Mouse (Mus musculus) hematopoietic multipotent progenitor cell, adult 10-12 weeks (in vitro differentiated cells): ENCODE results near the gene Coq5. TPM values are rescaled to one million over a fixed set of nuclear protein-coding genes. Genes with fewer than 3 reads are reported as not detected.

Experiments
- polyA plus RNA-seq: library from polyadenylated mRNA; stranded (reverse); fragments of >175 nt; gene quantifications from 2 replicates; pipeline ENCODE4 v1.2.3, GENCODE M21; 2012; ENCODE audit warnings: low replicate concordance

The Coq5 gene
- 10.7 and 17.7 TPM in 2 replicates for polyA plus RNA-seq

DNA sequence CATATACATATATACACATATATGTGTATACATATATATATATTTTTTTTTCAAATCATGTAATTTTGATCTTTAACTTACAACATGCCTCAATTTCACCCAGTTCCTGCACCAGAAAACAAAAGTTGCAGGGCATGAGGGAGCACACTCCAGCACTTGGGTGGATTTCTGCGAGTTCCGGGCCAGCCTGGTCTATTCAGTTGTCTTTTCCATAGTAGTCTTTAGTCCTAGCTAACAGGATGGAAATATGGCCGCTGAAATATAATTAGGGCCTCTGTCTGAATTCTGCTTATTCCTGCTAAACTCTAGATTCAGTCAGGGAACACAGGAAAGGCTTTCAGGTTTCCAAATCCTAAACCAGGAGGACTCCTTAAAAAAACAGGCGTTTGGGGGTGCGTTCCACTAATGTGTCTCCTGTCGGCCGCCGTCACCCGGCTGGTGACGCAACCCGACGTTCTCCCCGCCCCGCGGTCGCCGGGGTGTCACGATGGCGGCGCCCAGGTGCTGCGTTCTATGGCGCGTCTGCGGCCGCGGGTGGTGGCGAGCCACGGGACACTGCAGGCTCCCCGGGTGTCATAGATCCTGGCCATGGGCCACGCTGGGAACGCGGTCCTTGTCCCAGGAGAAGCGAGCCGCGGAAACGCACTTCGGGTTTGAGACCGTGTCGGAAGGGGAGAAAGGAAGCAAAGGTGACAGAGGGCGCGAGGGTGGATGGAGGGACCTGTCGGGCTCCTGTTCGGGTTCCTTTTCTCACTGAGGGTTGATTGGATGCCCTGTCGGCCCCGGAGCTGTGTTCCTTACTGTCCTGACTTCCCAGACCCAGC is at the start of gene Coq5:
TSS of gene Coq5 (plus strand) at position 441 of the 824 bp plus-strand sequence.

DNA sequence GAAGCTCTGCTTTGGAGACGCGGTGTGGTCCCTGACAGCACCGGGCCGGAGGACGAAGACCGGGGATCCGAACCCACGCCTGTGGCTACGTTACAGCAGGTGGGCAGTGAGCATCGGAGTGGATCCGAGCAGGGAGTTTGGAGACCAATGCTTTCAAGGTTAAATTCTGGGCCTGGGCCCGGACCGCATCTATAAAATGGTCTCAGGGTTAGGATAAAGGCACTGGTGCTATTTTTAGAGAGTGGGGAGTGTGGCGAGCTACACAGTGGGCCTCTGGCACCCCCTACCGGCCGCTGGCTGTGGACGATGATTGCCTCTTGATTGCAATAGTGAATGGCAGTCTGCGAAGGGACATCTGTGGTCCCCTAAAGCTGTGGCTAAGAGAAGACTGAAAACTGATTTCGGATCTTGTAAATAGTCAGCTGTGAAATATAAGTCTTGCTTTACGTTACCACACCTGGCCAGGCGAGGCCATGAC is 43.6 kb upstream of the Coq5 start, which contains the start of gene Pop5:
TSS of gene Pop5 (plus strand) at position 51 of the 478 bp plus-strand sequence.

DNA sequence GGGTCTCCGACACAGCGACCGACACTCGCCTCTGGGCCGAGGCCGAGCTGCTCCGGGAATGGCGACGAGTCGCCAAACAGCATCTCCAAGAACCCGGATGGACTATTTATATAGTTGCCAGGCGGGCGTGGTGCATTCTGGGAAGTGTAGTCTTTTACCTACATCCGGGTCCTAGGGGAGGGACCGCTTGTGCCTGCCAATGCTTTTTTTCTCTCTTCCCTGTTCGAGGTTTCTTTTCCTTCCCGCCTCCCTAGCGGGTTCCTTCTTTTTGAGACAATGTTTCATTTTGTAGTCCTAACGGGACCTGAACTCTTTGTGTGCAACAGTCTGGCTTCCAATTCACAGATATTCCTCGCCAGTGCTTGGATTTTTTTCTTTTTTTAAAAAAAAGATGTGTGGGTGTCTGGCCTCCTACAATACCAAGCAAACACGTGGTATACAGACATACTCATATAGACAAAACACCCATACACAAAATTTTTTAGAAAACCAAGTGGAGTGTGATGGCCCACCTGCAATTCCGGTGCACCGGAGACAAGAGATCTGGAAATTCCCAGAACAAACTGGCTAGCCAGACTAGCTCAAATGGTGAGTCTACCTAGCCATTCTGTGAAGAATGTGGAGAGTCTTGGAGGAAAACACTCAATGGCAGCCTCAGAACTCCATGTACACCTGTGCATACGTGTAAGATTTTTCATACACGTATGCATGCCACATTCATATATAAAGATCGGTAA is 6.5 kb upstream of the Coq5 start, which contains the start of gene Rnf10:
TSS of gene Rnf10 (minus strand) at position 87 of the 737 bp plus-strand sequence.

DNA sequence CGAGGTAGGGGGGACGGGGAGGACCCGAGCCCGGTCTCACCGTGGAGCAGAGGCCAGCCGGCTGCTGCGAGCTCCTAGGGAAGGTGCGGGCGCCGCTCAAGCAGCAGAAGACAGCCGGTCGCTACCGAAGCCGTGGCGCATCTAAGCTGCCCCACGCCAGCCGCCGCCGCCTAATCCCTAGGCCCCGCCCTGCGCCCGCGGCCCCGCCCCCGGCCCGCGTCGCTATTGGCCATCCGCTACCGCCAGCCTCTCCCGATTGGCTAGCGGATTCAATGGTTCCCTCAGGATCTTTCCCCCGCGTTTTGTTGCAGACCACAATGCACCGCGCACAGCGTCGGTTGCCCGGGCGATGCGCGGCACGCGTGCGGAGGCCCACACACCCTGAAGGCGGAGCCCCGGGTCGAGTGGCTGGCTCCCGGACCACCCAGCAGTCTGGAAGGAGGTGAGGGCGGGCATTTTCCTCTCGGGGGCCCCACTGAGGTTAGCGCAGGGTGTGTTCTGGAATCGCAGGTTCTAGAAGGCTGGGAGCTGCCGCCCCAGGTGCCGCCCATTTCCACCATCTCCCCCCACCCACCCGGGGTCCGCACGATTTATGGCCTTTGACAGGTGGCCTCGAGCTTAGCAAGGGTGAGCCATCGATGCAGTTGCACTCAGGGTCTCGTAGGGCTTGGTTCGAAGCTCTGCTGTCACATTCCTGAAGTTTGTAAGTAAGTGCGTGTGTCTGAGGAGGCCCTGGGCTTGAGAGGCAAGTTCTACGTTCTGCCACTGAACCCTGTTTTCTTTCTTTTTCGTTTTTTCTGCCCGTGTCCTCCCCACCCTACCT is 21.5 kb downstream of the Coq5 start, which contains the start of gene Dynll1:
TSS of gene Dynll1 (minus strand) at position 208 of the 823 bp plus-strand sequence.

DNA sequence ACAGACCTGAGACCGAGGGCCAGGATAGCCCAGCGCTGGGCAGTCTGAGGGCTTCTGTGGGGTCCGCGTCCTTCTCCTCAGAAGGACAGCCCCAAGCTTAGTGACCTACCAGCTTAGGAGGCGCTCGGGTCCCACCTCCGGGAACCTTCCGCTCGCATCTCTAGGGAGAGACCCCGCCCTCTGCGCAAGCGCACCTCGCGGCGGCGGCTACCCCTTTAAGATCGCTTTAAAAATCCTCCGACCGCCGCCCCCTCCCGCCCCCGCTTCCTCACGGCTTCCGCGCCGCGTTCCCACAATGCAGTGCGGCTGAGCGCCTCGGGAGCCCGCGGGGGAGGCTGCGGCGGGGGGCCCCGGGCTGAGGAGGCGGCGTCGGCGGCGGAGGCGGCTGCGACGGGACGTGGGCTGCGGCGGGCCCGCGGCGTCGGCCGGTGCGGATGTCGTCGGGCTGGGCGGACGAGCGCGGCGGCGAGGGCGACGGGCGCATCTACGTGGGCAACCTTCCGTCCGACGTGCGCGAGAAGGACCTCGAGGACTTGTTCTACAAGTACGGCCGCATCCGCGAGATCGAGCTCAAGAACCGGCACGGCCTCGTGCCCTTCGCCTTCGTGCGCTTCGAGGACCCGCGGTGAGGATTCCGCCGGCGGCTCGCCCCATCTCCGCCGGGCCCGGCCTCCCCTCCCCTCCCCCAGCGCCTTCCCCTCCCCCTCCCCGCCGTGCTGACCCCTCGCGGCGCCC is 47.6 kb downstream of the Coq5 start, which contains the start of gene Srsf9:
TSS of gene Srsf9 (plus strand) at position 303 of the 735 bp plus-strand sequence.

DNA sequence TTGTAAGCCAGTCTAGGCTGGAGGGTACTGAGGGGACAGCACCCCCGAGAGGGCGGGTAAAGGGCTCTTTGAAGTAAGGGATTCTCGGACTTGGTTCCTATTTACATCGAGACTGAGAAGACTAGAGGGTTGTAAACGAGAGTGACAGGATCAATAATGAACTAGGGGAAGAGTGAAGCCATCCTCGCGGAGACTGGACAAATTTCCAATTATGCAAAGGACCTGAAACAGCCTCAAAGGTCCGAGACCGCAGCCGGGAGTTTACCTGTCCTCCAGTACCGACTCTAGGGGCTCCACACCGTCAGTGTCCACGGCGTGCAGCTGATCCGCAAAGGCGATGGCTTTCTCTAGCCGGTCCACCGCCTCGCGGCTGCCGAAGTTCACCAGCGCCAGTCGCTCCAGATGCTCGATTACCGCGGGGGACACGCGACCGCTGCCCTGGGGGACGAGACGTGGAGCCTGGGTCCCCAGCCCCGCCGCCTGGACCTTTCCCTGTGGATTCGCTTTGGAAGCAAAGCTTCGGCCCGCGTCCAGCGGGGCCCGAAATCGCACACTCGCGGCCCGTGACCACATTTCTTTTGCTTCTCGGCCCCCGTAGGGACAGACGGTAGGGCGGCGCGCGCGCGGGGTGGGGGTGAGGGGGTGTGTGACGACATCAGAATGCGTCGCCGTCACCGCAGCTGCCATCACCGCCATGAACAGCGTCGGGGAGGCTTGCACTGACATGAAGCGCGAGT is 61.3 kb downstream of the Coq5 start, which contains the start of the genes Gatc and Triap1:
TSS of gene Gatc (minus strand) at position 602 of the 737 bp plus-strand sequence.
TSS of gene Triap1 (plus strand) at position 649 of the 737 bp plus-strand sequence.

Other genes starting within 250 kb of the Coq5 start
- gene Gm10401, start 181.4 kb upstream of the Coq5 start, polyA plus RNA-seq, result not detected in 2 replicates
- 24.4 and 28.9 TPM in 2 replicates for gene Acads, start 160.3 kb upstream of the Coq5 start, polyA plus RNA-seq
- gene Unc119b, start 144.7 kb upstream of the Coq5 start, polyA plus RNA-seq, result 82.2 and 147 TPM in 2 replicates
- gene Mlec, start 121.5 kb upstream of the Coq5 start, polyA plus RNA-seq, result 46.4 and 54.1 TPM in 2 replicates
- 0.21 and 0.50 TPM in 2 replicates for gene Cabp1, start 85.3 kb upstream of the Coq5 start, polyA plus RNA-seq
- gene Pop5, start 43.8 kb upstream of the Coq5 start, polyA plus RNA-seq, result 22.5 and 45.5 TPM in 2 replicates
- 159 and 396 TPM in 2 replicates for gene Rnf10, start 6.8 kb upstream of the Coq5 start, polyA plus RNA-seq
- gene Dynll1, start 21.3 kb downstream of the Coq5 start, polyA plus RNA-seq, result 58.0 and 209 TPM in 2 replicates
- 58.2 and 96.4 TPM in 2 replicates for gene Srsf9, start 47.5 kb downstream of the Coq5 start, polyA plus RNA-seq
- 6.3 and 7.5 TPM in 2 replicates for gene Gatc, start 61.5 kb downstream of the Coq5 start, polyA plus RNA-seq
- 3.8 and 6.0 TPM in 2 replicates for gene Triap1, start 61.6 kb downstream of the Coq5 start, polyA plus RNA-seq
- 1,125 and 1,487 TPM in 2 replicates for gene Cox6a1, start 69.3 kb downstream of the Coq5 start, polyA plus RNA-seq
- gene Msi1, start 149.9 kb downstream of the Coq5 start, polyA plus RNA-seq, result 3.5 and 17.8 TPM in 2 replicates
- 1.6 TPM in 1 of 2 replicates, not detected in the other for gene Pla2g1b, start 186.6 kb downstream of the Coq5 start, polyA plus RNA-seq
- gene Sirt4, start 205.1 kb downstream of the Coq5 start, polyA plus RNA-seq, result 6.8 and 11.5 TPM in 2 replicates
- gene Pxn, start 227.0 kb downstream of the Coq5 start, polyA plus RNA-seq, result 143 and 238 TPM in 2 replicates